Mouse (Mus musculus) heart, embryonic 10.5 days (tissue): ENCODE results near the gene Gm16381. TPM values are rescaled to one million over a fixed set of nuclear protein-coding genes. Genes with fewer than 3 reads are reported as not detected.
"Not testable (repeated sequence)": the region's sequence is repeated elsewhere in the genome, so short reads cannot be mapped to it uniquely, and the experiment has no call there.

Experiments used
- DNase-seq: peaks from one replicate; pipeline ENCODE4 v3.0.0-alpha.2; 2017; ENCODE audit warnings: low spot score
- H3K27ac ChIP-seq: fragments of 300-500 bp; sonication (generic); 2 replicates; pipeline ENCODE4 v1.5.1; 2016; ENCODE audit warnings: mild to moderate bottlenecking
- H3K27me3 ChIP-seq: fragments of 300-500 bp; sonication (generic); 2 replicates; pipeline ENCODE4 v1.6.1; 2016; ENCODE audit warnings: mild to moderate bottlenecking; ENCODE audit not compliant: poor library complexity, insufficient read depth, severe bottlenecking
- H3K36me3 ChIP-seq: fragments of 300-500 bp; sonication (generic); 2 replicates; pipeline ENCODE4 v1.6.1; 2016; ENCODE audit warnings: mild to moderate bottlenecking, moderate library complexity
- H3K4me1 ChIP-seq: fragments of 300-500 bp; sonication (generic); 2 replicates; pipeline ENCODE4 v1.6.1; 2016; ENCODE audit warnings: mild to moderate bottlenecking
- H3K4me3 ChIP-seq: fragments of 300-500 bp; sonication (generic); 2 replicates; pipeline ENCODE4 v1.5.1; 2016; ENCODE audit warnings: mild to moderate bottlenecking, moderate library complexity
- H3K9me3 ChIP-seq: fragments of 300-500 bp; sonication (generic); 2 replicates; pipeline ENCODE4 v1.6.1; 2016; ENCODE audit warnings: mild to moderate bottlenecking, moderate library complexity
- WGBS: fragments of 180-500 bp; shearing (Covaris S2); methylation state at CpG from one replicate; pipeline ENCODE4 v1.1.7; 2016; 5-methylcytosine and 5-hydroxymethylcytosine counted together
- polyA plus RNA-seq: library from polyadenylated mRNA; unstranded; fragments of >200 nt; fragmentation: Nextera tagmentation; extraction: Ambion mirVana; gene quantifications from 2 replicates; pipeline ENCODE4 v1.2.1, GENCODE M21; 2016

Gene Gm16381
- polyA plus RNA-seq: not detected in 2 replicates

GRCm38 (mm10) chr12:87644520-87644919 is at the start of gene Gm16381:
TSS of gene Gm16381 (minus strand) at chr12:87644620.
- H3K4me3 ChIP-seq, H3K36me3 ChIP-seq, H3K27me3 ChIP-seq, DNase-seq, H3K9me3 ChIP-seq, H3K4me1 ChIP-seq, H3K27ac ChIP-seq: not testable (repeated sequence)
- WGBS: 74% methylated on average over 2 of the region's 2 CpGs

- not testable (repeated sequence) for H3K9me3 ChIP-seq, H3K4me1 ChIP-seq, H3K27me3 ChIP-seq, H3K4me3 ChIP-seq, H3K36me3 ChIP-seq, DNase-seq, H3K27ac ChIP-seq
- 67% methylated on average over 2 of the region's 4 CpGs for WGBS
Measured at GRCm38 (mm10) chr12:87652916-87653703, 8.7 kb upstream of the Gm16381 start.

- H3K27me3 ChIP-seq, H3K4me3 ChIP-seq, H3K36me3 ChIP-seq, H3K27ac ChIP-seq, H3K4me1 ChIP-seq, DNase-seq, H3K9me3 ChIP-seq: not testable (repeated sequence)
- WGBS: 90% methylated on average over 4 of the region's 7 CpGs
Measured at GRCm38 (mm10) chr12:87618569-87618968, 25.9 kb downstream of the Gm16381 start, which contains the start of gene Gm4027. TSS of gene Gm4027 (plus strand) at chr12:87618869.

- H3K27me3 ChIP-seq, H3K36me3 ChIP-seq, H3K4me3 ChIP-seq, H3K9me3 ChIP-seq, DNase-seq, H3K27ac ChIP-seq, H3K4me1 ChIP-seq: not testable (repeated sequence)
- WGBS: 62% methylated on average over 1 of the region's 2 CpGs
Measured at GRCm38 (mm10) chr12:87602388-87602787, 42.0 kb downstream of the Gm16381 start, which contains the start of gene Oog1. TSS of gene Oog1 (plus strand) at chr12:87602688.

- not testable (repeated sequence) for H3K27me3 ChIP-seq
Measured at GRCm38 (mm10) chr12:87601388-87601787, 43.0 kb downstream of the Gm16381 start.

More at GRCm38 (mm10) chr12:87601388-87601787, 43.0 kb downstream of the Gm16381 start:
- H3K27ac ChIP-seq, DNase-seq, H3K4me1 ChIP-seq, H3K4me3 ChIP-seq, H3K9me3 ChIP-seq, H3K36me3 ChIP-seq: not testable (repeated sequence)
- 10% methylated on average over 2 of the region's 2 CpGs for WGBS

Other genes with a start within 250 kb of the Gm16381 start
- gene Slirp, start 200.7 kb downstream of the Gm16381 start, polyA plus RNA-seq: 265 and 273 TPM in 2 replicates
- 49.2 and 61.9 TPM in 2 replicates for gene Alkbh1, start 200.6 kb downstream of the Gm16381 start, polyA plus RNA-seq
- 94.5 and 116 TPM in 2 replicates for gene Snw1, start 172.3 kb downstream of the Gm16381 start, polyA plus RNA-seq
- not detected in 2 replicates for gene Gm5788, start 149.9 kb downstream of the Gm16381 start, polyA plus RNA-seq
- gene Gm8300, start 130.3 kb downstream of the Gm16381 start, polyA plus RNA-seq: not detected in 2 replicates
- not detected in 2 replicates for gene Oog1, start 41.9 kb downstream of the Gm16381 start, polyA plus RNA-seq
- gene Gm4027, start 25.8 kb downstream of the Gm16381 start, polyA plus RNA-seq: not detected in 2 replicates
- gene Gm21319, start 131.1 kb upstream of the Gm16381 start, polyA plus RNA-seq: not detected in 2 replicates
- gene Gm21936, start 150.9 kb upstream of the Gm16381 start, polyA plus RNA-seq: not detected in 2 replicates
- not detected in 2 replicates for gene BB287469, start 172.0 kb upstream of the Gm16381 start, polyA plus RNA-seq
- not detected in 2 replicates for gene Gm2001, start 197.7 kb upstream of the Gm16381 start, polyA plus RNA-seq
- not detected in 2 replicates for gene Gm2016, start 229.5 kb upstream of the Gm16381 start, polyA plus RNA-seq